Mouse (Mus musculus) frontal cortex, postnatal 14 days (tissue): Measurements from ENCODE around the gene Efcab6.

Experiments
- DNase-seq, 2 experiments: peaks; one replicate each; pipeline ENCODE4 v3.0.0; 2022; ENCODE audit warnings: low spot score in 2 of 2

Gene Efcab6

DNA sequence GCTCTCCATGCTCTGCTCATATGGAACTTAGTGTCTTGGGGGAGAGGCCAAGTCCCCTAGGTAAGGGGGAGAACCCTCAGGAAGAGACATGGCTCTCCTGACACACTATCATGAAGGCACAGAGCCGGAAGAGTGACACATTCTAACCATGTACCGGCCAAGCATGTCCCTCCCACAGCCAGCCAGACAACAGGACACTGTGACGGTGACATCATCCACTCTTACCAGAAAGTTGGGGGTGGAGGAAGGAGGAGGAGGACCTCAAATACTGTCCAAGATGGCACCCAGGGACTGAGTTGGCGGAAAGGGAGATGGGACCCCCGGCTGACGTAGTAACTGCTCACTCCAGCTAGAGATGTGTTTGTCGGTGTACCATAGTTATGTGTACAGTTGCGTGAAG is 181.4 kb downstream of the Efcab6 start:
- no peak for DNase-seq

DNA sequence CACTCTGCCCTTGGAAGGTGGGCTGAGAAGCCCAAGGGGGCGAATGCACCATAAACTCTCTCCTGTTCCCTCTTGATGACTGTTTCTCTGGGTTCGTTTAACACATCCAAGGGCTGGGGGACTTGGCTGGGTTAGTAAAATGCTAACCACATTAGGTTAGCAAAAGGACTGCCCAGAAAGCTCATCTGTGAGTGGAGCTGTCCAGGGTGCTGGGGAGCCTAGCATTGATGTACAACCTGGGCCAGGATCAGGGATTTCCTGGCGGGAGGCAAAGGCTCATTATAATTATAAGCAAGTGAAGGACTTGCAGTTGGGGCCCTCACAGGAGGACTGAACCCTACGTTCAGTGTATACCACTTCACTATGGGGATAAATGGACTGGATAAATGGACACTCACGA is 185.3 kb downstream of the Efcab6 start:
- no peak for DNase-seq

DNA sequence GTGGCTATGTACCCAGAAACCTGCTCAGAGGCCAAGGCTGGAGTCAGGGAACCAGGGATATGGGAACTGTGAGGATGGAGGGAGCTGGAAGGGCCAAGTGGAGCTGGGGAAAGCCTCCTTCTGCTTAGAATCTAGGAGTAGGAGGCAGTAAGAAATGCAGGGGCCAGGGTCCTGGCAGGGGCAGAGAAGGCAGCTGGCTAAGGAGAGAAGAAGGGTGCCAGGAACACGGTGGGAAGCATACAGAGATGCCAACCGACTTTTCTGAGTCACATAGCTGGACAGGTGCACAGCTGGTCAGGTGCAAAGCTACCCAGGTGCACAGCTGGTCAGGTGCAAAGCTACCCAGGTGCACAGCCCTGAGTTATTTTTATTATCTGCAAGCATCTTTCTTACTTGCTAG is 187.3 kb downstream of the Efcab6 start:
- no peak for DNase-seq

DNA sequence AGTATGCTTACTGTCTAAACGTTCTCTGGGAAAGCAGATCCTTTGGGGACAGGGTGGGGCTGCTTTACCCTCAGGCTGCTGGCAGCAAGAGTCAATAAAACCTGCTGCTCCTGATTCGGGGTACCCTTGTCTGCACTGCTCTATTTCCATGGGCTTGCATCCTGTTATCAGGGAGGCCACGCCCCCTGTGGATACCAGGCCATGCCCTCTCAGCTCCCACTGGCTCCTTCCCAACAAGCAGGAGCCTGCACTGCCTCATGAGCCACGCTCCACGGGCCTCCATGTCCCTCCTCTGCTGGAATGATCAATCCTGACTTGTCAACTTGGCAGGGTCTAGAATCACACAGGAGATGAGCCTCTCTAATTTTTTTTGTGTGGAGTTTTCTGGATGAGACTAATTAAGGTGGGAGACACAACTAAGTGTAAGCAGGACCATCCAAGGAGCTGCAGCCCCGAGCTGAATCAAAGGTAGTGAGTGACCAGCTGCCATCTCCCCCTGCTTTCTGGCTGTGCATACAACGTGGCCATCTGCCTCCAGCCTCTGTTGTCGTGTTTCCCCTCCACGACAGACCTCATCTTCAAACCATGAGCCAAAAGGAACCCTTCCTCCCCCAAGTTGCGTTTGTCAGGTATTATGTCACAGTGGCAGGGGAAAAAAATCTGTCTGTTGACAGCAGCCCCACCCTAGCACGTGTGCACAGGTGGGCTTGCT is 187.9 kb downstream of the Efcab6 start:
- DNase-seq, result no peak

DNA sequence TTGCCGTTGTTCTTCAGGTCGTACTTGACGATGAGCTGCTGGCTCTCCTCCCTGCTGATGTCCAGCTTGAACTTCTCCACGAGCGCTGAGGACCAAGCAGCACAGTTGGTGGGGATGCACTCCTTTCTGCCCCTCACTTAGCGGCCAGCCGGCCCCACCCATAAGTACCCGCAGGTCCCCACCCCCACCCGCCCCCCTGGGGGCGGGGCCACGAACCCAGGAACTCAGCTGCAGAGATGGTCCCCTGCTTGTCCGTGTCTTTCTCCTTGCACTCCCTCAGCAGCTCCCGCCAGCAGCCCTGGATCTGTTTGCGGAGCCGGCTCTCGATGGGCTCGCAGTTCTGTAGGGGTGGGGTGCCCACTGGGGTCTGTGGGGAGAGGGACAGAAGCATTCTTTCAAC is 194.2 kb downstream of the Efcab6 start:
- no peak for DNase-seq

DNA sequence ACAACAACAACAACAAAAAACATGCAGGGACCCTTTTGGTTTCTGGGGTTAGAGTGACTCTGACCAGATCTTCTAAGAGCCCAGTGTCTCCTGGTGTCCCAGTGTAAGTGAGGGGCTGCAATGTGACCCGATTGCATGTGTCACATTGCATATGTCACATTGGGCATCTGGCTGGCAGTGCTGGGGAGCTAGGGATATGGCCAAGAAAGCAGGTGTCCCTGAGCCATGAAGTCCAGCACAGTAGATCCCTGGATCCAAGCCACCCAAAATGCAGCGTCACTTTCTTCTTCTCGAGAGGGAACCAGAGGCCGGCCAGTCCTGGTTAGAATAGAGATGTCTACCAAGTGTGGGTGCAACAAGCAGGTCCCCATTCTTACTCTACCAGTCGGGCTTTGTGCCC is 199.6 kb downstream of the Efcab6 start:
- DNase-seq, result no peak

DNA sequence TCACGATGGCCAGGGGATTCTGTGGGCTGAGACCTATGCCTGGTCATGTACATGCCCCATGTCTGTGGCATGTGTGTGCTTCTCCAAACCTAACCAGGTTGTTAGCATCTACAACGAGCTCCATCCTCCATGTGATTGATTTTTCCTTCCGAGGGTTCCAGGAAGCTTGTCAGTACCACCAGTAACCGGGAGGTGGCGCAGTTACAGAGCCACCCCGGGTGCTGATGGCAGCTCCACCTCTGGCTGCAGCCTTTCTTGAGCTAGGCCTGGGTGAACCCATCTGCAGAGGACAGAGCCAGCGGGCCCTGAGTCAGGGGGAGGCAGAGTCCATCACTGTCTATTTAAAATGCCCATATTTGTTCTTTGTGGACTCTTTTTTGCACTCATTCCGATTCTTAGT is 208.1 kb downstream of the Efcab6 start:
- DNase-seq, result peak; percentile 50 to 73

DNA sequence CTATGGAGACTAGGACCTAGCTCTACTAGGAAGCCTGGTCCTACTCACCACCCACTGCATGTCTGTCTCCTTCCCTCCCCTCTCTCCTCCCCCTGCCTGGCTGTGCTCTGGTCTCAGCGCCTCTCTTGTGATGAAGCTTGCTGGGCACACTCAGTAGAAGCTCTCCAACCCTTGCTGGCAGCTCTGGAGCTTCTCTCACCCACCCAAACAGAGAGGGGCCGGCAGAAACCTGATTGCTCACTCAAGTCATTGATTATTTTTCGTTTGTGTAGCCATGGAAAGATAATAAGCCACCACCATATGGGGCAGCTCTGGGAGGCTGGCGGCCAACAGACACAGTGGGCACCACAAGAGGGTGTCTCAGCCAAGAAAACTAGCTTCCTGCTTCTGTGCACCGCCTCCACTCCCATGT is 211.8 kb downstream of the Efcab6 start:
- DNase-seq, result no peak

DNA sequence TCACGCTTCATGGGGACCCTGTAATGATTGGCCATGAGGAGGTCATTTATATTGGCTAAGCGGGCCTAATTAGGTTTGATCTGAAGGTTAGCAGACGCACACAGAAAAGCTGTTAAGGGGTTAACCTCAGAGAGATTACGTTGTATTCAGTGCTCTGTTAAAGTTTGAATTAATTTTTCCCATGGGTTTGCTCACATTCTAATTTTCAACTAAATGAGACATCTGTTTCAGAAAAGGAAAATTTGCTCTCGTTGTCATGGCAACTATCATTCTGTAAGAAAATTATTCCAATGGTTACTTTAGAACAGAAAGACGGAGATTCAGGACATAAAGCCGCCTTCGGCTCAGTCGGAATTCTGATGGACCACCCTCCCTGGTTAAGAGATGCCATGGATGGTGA is 217.0 kb downstream of the Efcab6 start:
- DNase-seq, result no peak

DNA sequence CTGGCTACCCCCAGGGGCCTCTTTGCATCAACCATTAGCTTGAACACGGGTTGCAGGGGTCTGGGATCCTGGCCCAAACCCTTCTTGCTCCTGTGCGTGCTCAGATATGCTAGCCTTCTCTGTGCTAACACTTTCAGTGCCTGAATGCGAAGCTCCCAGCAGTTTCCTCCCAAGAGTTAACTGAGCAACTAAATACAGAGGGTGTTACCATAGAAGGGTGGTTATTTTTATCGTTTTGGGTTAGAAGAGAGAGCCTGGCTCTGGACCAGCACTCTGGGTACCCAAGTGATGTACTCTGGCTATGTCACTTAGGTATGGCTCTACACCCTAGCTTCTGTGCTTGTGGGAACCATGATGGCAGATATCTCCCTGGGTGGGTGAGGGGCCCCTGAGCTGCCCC is 217.7 kb downstream of the Efcab6 start:
- DNase-seq, result no peak

DNA sequence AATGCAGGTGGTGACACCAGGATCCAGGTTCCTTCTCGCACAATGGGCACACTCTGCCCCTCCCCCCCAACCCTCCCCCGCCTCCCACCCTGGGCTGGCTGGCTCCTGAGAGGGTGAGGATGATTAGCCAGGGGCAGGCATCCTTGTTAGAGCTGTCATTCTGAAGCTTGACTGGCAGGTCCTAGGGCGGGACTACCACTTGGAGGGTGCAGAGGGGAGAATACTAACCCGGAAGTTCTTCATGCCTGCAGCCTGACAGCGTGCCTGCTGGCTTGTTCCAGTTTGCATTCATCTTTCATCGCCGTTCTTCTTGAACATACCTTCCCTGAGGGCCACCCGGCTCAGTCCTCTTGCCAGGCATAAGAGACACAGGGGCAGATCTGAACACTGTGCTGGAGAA is 218.6 kb downstream of the Efcab6 start:
- DNase-seq, result no peak

DNA sequence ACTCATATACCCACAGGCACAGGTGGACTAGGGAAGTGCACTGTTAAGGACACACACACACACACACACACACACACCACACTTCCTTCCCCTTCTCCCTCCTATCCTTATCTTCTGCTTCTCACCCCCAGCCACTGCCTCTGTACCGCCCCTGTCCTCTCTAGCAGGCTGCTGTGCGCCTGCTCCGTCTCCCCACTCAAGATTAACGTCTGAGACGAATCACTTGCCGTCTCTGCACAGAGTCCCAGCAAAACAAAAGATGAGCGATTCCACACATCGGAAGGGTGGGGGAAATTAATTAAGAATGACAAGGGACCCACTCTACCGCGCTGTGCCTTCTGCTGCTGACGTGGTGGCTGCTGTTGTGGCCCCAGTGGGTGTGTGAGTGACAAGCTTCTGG is 219.4 kb downstream of the Efcab6 start:
- DNase-seq, result no peak

DNA sequence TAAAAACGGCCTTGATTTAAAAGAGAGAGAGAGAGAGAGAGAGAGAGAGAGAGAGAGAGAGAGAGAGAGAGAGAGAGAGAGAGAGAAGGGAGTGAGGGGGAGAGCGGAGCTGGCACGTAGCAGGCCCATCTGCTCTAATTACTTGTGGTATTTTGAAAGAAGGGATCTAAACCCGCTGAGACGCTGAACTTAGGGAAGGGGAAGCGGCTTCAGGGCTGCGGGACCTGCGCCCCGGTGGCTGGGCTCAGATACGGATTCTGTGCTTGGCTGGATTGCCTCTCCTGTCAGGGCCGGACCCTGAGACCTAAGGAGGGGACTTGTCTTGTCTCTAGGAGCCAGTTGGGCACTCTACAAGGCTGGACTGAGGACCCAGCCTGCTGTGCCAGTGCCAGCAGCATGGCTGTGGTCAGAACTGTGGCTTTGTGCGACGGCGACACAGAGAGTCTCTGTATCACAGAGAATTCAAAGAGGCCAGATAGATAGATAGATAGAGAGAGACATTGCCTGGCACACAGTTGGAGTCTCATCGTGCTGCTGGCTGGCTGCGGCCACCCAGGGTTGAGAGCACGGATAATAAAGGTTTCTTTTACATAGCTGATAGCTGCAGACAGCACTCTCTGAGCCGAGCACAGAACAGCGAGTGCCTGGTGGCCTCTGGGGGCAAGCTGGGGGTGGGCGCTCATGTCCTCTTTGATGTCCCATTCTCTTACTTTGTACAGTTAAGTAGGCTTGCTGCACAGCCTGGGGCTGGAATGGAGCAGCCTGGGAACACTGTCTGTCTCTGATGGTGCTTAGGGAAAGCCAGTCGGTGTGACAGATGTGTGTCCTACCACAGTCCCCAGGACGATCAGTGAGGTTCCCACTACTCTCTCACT is 222.0 kb downstream of the Efcab6 start:
- DNase-seq, result peak in 1 of 2 experiments; percentile 54

DNA sequence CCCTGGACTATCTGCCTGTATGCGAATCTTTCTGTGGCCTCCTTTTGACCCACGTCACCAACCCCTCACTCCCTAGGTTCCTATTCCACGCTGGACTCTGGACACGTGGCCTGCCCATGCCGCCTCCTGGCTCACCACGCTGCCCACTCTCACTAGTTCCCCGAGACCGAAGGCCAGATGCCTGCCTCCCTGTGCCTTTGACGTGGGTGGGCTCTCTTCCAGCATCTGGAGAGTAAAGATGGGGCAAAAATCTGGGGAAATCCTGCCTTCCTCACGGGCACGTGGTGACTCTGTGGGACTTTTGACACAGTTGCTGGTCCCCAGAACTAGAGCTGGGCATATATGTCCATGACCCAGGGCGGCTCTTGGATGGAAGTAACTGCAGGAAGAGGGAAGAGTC is 222.8 kb downstream of the Efcab6 start:
- DNase-seq, result peak in 1 of 2 experiments; percentile 15

DNA sequence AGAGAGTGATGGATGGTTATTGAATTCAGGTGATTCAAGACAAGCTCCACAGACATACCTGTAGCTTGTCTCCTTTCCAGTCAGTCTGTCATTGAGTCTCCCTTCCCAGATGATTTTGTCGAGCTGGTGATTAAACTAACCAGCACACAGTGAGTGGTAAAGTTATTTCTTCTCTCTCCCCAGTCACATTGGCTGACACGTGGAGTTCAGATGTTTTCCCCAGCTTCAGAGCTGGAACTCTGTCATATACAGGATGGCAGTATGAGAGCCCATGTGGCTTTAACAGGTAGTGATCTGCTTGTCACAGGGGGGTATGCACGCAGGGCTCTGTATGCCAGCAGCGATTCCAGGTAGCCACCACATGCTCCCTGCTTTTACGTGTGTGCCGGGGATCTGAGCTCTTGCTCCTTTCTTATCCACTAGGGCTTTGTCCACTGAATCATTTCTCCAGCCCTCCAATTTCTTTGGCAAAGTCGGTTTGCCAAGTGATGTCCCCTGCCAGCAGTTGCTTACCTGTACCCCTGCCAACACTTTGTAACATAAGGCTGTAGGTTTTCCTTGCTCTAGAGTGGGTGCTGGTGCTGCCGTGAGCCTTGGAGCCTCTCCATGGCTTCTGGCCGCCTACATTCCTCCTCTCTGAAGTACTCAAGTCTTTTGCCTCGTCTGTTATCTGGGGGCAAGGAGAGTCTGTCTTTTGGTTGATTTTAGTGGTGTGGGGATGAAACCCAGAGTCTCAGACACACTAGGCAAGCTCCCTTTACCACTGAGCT is 224.0 kb downstream of the Efcab6 start:
- peak in 1 of 2 experiments; percentile 23 for DNase-seq

DNA sequence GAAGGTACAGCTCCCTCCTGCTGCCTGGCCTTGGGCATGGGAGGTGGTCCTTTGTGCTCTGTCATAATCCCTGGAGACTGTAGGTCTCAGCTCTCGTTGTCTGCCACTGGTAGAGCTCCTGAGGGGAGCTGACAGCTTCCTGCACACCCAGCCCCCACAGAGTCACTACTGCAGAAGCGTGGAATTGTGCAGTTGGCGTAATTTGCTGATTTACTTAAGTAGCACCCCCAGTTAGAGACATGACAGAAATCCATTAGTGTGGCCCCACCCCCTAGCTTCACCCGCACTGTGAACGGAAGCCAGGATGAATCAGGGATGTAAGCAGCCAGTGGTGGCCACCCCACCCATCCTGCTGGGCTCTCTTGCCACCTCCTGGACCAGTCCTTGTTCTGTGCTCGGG is 232.9 kb downstream of the Efcab6 start:
- DNase-seq, result no peak

DNA sequence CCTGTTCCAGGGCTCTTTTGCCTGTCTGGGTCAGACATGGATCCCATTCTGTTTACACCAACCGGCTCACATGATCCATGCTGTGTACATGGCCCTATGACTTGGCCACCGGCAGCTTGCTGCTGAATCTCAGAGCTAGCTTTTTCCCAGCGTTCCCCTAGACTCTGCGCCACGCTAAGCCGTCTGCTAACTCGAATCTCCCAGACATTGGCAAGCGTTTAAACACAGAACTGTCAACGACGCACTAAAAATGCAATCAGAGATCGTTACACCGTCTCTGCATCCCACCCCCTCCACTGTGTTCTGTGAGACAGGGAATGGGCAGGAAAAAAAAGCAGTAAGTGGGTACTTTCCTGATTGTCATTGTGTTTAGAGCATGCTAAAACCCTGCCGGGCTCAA is 236.0 kb downstream of the Efcab6 start:
- DNase-seq, result no peak

DNA sequence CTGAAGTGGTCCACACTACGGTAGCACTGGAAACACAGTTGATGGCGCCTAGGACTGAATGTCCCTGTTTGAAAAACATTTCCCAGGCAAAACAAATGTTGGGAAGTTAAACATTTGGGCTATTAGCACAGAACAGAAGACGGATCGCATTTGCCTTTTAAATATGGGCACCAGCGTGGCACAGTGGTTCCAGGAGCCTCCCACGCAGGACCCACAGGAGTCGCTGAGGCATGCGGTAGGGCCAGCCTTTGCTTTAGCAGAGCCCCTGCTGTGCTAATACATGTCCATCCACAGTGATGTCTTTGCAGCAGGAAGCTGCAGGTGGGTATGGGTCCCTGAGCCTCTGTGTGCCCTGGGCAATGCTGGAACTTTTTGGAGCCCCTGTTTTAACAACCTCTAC is 237.2 kb downstream of the Efcab6 start:
- no peak for DNase-seq
